Mouse (Mus musculus): ENCODE measurements around the gene Bcas2. TPM values are rescaled to one million over a fixed set of nuclear protein-coding genes. Genes with fewer than 3 reads are reported as not detected.
A peak's percentile ranks its signal among the peaks of the same experiment; 100 is the strongest.
"Not testable (repeated sequence)": the region's sequence is repeated elsewhere in the genome, so short reads cannot be mapped to it uniquely, and the experiment has no call there.

Bcas2 gene
- polyA plus RNA-seq, 1 experiment: 124 TPM

- no peak for DNase-seq (ENCODE audit: extremely low spot score in 1 of 2, low spot score in 1 of 2)
Observed at GRCm38 (mm10) chr3:103153761-103154160, 17.7 kb upstream of the Bcas2 start.

- DNase-seq (ENCODE audit: extremely low spot score in 1 of 2, low spot score in 1 of 2): no peak
Observed at GRCm38 (mm10) chr3:103159232-103159900, 12.1 kb upstream of the Bcas2 start.

DNA sequence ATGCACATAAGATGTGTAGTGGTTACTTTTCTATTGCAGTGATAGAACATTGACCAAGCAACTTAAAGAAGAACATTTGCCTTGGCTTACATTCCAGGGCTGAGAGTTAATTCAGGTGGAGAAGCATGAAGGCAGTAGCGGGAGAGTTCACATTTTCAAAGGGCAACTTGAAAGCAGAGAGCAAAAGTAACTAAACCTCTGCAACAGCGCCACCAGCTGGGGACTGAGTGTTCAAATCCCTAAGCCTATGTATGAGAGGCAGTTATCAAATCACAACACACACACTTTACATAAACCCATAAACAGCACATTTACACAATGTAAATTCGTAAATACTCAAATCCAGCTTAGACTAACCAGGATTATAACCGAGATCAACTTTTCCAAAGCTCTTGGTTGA, 1.7 kb upstream of the Bcas2 start:
- DNase-seq (ENCODE audit: extremely low spot score in 1 of 2, low spot score in 1 of 2): peak; percentile 44 to 92

DNA sequence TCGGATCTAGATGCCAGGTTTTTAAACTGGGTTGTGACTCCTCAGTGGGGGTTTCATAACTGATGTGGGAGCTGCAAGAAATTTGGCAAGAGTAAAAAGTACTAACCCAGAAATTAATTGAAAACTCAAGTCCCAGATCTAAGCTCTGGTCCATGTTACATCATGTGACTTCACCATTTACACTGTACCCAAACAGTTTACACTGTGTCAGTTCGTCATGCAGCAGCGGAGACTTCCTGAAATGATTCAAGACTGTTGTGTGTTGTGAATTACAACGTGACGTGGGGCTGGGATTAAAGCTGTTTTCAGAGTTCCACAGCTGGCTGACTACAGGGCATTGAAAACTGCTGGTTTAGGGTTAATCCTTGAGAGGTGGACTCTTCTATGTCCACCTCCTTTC, 1.2 kb downstream of the Bcas2 start:
- no peak for DNase-seq (ENCODE audit: extremely low spot score in 1 of 2, low spot score in 1 of 2)

GRCm38 (mm10) chr3:103176740-103177139, 5.3 kb downstream of the Bcas2 start:
- DNase-seq (ENCODE audit: extremely low spot score in 1 of 2, low spot score in 1 of 2): no peak

- no peak for DNase-seq (ENCODE audit: extremely low spot score in 1 of 2, low spot score in 1 of 2)
Observed at GRCm38 (mm10) chr3:103179527-103179926, 8.1 kb downstream of the Bcas2 start.

DNA sequence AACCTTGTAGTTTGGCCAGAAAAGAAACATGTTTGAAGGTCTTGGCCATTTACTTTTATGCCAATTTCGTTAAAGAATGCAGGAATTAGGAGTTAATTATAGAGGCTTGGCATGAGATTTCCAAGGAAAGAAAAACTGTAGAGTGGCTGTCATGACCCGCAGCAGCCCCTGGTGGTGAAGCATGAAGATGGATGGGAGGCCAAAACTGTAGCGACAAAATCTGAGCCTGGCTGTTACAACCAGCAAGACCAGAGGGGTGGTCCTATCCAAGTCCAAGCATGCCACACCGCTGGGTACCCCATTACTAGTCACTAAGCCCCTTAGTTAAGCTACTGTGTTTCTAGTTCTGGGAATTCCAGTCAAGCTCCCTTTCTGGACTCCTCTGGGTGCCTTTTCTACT, 9.7 kb downstream of the Bcas2 start:
- DNase-seq (ENCODE audit: extremely low spot score in 1 of 2, low spot score in 1 of 2): no peak

GRCm38 (mm10) chr3:103182821-103183220, 11.4 kb downstream of the Bcas2 start:
- DNase-seq (ENCODE audit: extremely low spot score in 1 of 2, low spot score in 1 of 2): no peak

GRCm38 (mm10) chr3:103184467-103184866, 13.0 kb downstream of the Bcas2 start:
- DNase-seq (ENCODE audit: extremely low spot score in 1 of 2, low spot score in 1 of 2): not testable (repeated sequence)

GRCm38 (mm10) chr3:103188451-103188850, 17.0 kb downstream of the Bcas2 start:
- no peak for DNase-seq (ENCODE audit: extremely low spot score in 1 of 2, low spot score in 1 of 2)

DNA sequence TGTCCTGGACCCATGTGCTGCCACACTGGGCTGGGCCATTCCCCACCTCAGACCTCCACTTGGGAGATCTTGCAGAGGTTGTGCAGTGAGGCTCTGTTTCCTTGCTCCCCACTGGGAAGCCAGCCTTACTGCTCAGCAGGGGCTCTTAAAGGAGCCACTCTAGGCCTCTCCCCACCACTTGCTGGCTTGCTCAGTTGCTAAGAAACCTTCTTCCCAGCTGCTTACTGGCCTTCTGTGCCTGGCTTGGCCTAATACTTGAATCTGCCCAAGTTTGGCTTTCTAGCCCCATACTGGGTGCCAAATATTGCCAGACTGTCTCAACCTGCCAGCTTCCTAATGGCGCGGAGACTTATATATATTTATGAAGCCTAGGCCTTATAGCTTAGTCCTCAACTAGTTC, 17.4 kb downstream of the Bcas2 start:
- no peak for DNase-seq (ENCODE audit: extremely low spot score in 1 of 2, low spot score in 1 of 2)

GRCm38 (mm10) chr3:103192161-103192560, 20.7 kb downstream of the Bcas2 start:
- DNase-seq (ENCODE audit: extremely low spot score in 1 of 2, low spot score in 1 of 2): no peak

- no peak for DNase-seq (ENCODE audit: extremely low spot score in 1 of 2, low spot score in 1 of 2)
Observed at GRCm38 (mm10) chr3:103193186-103193585, 21.7 kb downstream of the Bcas2 start.

DNA sequence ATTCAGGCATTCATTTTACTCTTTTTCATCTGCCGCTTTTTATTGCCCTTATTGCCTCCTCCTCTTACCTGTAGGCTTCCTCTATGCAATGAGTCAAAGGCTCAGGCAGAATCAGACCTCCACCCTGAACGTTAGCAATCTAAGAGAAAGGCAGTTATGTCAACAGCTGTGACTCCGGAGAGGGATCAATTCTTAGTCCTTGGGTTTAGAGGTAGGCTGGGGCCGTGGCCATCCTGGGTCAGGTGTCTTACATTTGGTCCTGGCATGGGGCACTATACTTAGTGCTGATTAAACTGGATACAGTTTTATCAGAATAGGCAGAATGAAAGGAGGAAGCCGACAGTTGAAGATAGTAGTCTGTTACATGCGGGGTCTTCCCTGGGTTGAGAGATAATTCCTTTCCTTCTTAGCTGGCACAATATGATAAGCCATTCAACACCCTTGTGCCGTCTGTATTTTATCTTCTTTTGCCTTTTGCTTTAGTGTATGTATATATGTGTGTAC, 24.9 kb downstream of the Bcas2 start:
- no peak for DNase-seq (ENCODE audit: extremely low spot score in 1 of 2, low spot score in 1 of 2)

GRCm38 (mm10) chr3:103199386-103199785, 27.9 kb downstream of the Bcas2 start:
- no peak for DNase-seq (ENCODE audit: extremely low spot score in 1 of 2, low spot score in 1 of 2)

DNA sequence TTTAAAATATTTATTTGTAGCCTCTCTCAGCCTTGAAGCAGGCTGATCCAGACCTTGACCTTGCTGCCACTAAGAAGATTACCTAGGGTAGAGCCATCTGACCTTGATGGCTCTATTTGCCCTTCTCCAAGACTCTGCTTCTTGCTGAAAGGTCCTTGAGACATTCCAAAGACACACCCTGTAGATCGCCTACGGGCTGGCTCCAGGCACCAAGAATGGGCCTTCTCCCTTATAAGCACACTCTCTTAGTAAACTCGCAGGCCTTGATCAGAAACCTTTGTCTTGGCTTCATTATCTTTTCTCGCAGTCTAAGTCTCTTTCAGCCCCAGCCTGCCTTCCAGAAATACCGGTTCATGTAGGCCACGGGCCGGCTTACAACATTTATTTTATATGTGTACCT, 29.6 kb downstream of the Bcas2 start:
- DNase-seq (ENCODE audit: extremely low spot score in 1 of 2, low spot score in 1 of 2): not testable (repeated sequence)

DNA sequence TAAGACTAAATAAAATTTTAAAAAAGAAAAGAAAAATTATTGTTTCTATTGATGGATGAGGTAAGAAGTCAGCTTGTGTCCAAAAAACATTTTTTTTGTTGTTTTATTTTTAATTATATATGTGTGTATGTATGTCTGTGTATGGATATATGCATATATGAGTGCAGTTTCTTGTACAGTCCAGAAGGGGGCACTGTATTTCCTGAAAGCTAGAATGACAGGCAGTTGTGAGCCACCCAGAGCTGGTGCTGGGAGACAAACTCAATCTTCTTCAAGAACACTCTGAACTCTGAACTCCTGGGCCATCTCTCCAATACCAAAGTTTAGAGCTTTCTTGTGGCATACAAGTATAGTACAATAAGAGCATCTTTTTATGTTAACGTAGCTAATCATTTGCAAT, 32.1 kb downstream of the Bcas2 start:
- no peak for DNase-seq (ENCODE audit: extremely low spot score in 1 of 2, low spot score in 1 of 2)

DNA sequence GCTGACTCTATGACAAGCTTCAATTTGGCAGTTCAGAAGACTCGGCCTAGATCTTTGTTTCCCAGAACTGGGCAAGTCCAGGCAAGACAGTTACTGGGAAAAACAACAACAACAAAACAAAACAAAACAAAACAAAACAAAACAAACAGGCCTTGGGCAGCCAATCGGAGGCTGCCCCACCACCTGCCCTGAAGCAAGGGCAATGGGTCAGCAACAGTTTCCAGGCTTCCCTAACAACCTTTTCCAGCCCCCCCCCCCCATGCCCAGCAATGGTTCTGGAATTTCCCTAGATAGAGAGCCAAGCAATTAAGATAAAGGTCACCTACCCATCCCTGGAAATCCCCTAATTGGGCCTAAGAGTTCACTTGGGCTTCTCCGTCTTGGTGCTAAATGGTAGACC, 33.0 kb downstream of the Bcas2 start:
- no peak for DNase-seq (ENCODE audit: extremely low spot score in 1 of 2, low spot score in 1 of 2)

- DNase-seq (ENCODE audit: extremely low spot score in 1 of 2, low spot score in 1 of 2): no peak
Observed at GRCm38 (mm10) chr3:103206393-103206792, 34.9 kb downstream of the Bcas2 start.

DNA sequence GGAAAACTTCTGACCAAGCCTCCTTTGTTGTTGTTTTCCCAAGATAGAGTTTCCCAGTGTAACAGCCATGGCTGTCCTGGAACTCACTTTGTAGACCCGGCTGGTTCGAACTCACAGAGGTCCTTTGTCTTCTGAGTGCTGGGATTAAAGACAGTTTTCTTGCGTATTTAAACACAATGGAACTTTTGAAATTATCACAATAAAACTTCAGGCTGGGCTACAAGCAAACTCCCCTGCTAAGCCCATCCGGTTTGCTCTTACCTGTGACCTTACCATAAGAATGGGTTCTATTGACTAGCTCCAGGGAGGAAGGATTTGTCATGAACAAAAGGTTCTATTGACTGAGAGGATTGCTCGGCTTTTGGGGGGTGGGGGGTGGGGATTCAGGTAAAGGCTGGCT, 36.3 kb downstream of the Bcas2 start:
- DNase-seq (ENCODE audit: extremely low spot score in 1 of 2, low spot score in 1 of 2): no peak

DNA sequence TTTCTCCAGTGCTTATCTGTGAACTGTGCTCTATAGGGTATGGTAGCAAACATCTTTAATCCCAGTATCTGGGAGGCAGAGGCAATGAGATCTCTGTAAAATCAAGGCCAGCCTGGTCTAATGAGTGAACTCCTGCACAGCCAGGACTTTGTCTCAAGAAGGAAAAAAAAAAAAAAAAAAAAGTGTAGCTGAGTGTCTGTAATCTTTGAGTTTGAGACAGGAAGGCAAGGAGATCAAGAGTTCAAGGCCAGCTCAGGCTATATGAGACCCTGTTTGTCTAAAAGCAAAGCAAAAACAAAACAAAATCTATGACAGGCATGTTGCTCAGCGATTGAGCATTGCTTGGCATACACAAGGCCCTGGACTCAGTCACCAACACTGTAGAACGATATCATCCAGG, 36.8 kb downstream of the Bcas2 start:
- no peak for DNase-seq (ENCODE audit: extremely low spot score in 1 of 2, low spot score in 1 of 2)

DNA sequence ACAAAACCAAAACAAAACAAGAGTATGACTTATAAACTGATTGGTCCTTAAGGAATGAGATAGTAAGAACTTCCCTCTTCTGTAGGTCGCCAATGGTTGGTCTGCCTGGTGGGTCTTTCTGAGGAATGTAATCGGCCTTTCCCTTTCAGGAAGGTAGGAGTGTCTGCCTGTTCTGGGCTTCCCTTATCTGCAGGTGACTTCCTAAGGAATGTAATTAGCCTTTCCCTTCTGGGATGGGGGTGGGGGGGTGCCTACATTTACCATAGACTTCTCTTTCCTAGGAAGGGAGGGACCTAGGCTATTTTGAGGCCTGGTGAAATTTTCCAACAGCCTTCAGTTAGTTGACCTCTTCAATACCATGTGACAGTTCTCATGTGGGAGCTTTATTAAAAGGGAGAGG, 39.6 kb downstream of the Bcas2 start:
- DNase-seq (ENCODE audit: extremely low spot score in 1 of 2, low spot score in 1 of 2): no peak

DNA sequence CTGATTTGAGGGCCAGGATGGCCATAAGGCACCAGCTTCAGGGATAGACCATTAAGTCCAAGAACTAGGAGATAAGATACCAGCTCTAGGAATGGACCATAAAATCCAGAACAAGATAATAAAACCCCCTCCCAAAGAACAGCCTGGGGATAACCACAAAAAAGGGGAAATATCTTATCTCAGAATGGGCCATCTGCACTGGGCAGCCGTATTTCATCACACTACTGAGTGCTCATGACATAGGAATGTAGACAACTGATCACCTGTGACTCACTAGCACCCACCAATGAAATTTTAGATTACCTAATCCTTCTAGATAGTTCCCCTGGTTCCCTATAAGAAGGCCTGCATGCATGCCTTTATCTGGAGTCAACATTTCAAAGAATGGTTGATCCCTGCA, 40.7 kb downstream of the Bcas2 start:
- DNase-seq (ENCODE audit: extremely low spot score in 1 of 2, low spot score in 1 of 2): no peak
